Mouse (Mus musculus): ENCODE data around the gene 1110032A03Rik. TPM values are rescaled to one million over a fixed set of nuclear protein-coding genes. Genes with fewer than 3 reads are reported as not detected.

1110032A03Rik gene
- polyA plus RNA-seq, 1 experiment from 2014 or later = 35.6 TPM

DNA sequence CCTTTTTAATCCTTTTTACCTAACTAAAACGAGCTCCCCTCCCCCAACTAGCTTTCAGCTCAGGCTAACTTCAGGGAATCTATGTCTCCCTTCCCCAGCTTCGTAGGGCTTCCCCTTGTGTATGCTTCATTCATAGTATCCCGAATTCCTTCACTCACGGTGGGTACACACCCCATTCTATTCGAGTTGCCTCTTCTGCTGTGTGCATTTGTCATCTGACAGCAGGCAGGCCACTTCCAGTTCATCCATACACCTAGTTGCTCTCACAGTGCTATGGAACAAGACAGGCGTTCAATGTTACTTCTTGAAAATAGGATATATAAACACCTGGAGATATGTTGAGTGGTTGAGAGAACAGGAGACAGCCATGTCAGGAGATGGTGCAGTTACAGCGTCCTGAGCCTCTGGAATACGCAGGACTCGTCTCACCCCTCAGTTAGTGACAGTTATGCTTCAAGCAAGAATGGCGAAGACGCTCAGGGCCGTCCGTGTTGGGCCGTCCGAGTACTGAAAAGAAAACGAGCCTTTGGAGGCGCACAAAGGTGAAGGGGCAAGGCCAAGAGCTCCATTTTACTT lies 7.7 kb downstream of the 1110032A03Rik start:
- peak overlapping the region; percentile 56 for H3K9ac ChIP-seq (ENCODE audit: low read depth, low read length)
- H3K27me3 ChIP-seq (replicated peaks; ENCODE audit: control insufficient read depth, insufficient read depth, low read length) = no peaks in the 10 kb centered on the region
- peak overlapping the region; percentile 83 for H3K27ac ChIP-seq (ENCODE audit: low read depth, low read length)
- H3K4me2 ChIP-seq (replicated peaks; ENCODE audit: low read depth) = peak overlapping the region; percentile 73
- TF ChIP-seq CTCF (IDR thresholded peaks at IDR 0.05; ENCODE audit: low read depth) = no peak
- H3K4me3 ChIP-seq (ENCODE audit: low read depth, low read length) = peak overlapping the region; percentile 57
- no peak; the same call in 1 of the 2 replicates for ATAC-seq
- H3K36me3 ChIP-seq (ENCODE audit: control insufficient read depth, insufficient read depth) = peaks cover 14% of the 10 kb centered on the region; the same call in 1 of the 2 replicates
- H3K4me1 ChIP-seq (replicated peaks; ENCODE audit: control insufficient read depth, insufficient read depth, low read length) = no peaks in the 10 kb centered on the region
- 3% methylated on average over 17 of the region's 17 CpGs for WGBS
- no peaks in the 10 kb centered on the region for H3K9me3 ChIP-seq (ENCODE audit: control insufficient read depth)

DNA sequence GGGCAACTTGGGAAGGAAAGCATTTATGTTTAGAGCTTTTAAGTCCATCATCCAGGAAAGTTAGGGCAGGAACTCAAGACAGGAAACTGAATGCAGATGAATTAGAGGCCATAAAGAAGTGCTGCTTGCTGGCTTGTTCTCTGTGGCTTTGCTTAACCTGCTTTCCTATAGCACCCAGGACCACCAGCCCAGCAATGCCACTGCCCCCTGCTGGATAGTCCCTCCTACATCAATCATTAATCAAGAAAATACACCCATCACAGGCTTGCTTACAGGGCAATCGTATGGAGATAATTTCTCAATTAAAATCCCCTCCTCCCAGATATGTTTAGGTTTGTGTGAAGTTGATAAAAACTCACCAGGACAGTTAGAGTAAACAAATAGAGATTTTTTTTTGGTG lies 12.0 kb downstream of the 1110032A03Rik start:
- Histone ChIP-seq H3K27ac (ENCODE audit: low read depth, low read length) (no peak overlapping the region), H3K4me3 (ENCODE audit: low read depth, low read length) (no peak overlapping the region), H3K36me3 (ENCODE audit: control insufficient read depth, insufficient read depth) (peaks cover 10% of the 10 kb centered on the region; the same call in 1 of the 2 replicates), H3K9me3 (ENCODE audit: control insufficient read depth) (no peaks in the 10 kb centered on the region), H3K4me1 (replicated peaks; ENCODE audit: control insufficient read depth, insufficient read depth, low read length) (no peaks in the 10 kb centered on the region), H3K27me3 (replicated peaks; ENCODE audit: control insufficient read depth, insufficient read depth, low read length) (no peaks in the 10 kb centered on the region), H3K9ac (ENCODE audit: low read depth, low read length) (no peak overlapping the region), H3K4me2 (replicated peaks; ENCODE audit: low read depth) (no peak overlapping the region)
- peak; percentile 64 for TF ChIP-seq CTCF (IDR thresholded peaks at IDR 0.05; ENCODE audit: low read depth)
- WGBS = 50% methylated on average over 1 of the region's 1 CpGs
- no peak for ATAC-seq

DNA sequence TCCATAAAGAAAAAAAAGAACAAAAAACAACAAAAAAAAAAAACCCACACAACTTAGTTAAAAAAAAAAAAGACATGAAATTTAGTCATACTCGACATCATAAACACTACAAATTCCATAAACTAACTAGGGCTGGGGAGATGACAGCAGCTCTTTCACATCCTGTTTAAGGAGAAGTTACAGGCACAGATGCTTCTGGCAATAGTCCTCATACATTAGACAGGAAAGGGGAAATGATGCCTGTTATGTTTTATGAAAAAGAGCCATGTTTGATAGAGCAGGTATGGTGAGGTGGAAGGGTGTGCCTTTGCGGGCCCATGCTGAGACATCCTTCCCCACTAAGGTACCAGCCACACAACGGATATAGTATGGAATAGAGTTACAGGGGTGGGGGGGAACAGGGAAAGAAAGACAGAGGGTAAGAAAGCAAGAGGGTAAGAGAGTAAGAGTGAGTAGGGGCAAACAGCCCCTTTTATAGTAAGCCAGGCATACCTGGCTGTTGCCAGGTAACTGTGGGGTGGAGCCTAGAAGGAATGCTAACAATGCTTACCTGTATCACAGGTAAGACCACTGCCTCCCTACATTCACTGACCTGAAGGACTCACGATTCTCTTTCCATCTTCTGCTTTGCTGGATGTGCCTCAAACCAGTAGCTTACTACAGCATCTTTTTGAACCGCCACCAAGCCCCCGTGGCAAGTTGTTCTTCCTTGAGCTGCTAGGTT lies 13.6 kb downstream of the 1110032A03Rik start:
- no peak for TF ChIP-seq CTCF (IDR thresholded peaks at IDR 0.05; ENCODE audit: low read depth)
- Histone ChIP-seq H3K4me1 (replicated peaks; ENCODE audit: control insufficient read depth, insufficient read depth, low read length) (no peaks in the 10 kb centered on the region), H3K4me2 (replicated peaks; ENCODE audit: low read depth) (no peak overlapping the region), H3K27me3 (replicated peaks; ENCODE audit: control insufficient read depth, insufficient read depth, low read length) (no peaks in the 10 kb centered on the region), H3K9ac (ENCODE audit: low read depth, low read length) (no peak overlapping the region), H3K4me3 (ENCODE audit: low read depth, low read length) (no peak overlapping the region), H3K36me3 (ENCODE audit: control insufficient read depth, insufficient read depth) (peaks cover 10% of the 10 kb centered on the region; the same call in 1 of the 2 replicates), H3K9me3 (ENCODE audit: control insufficient read depth) (no peaks in the 10 kb centered on the region), H3K27ac (ENCODE audit: low read depth, low read length) (no peak overlapping the region)
- WGBS = 43% methylated on average over 6 of the region's 6 CpGs
- no peak for ATAC-seq

DNA sequence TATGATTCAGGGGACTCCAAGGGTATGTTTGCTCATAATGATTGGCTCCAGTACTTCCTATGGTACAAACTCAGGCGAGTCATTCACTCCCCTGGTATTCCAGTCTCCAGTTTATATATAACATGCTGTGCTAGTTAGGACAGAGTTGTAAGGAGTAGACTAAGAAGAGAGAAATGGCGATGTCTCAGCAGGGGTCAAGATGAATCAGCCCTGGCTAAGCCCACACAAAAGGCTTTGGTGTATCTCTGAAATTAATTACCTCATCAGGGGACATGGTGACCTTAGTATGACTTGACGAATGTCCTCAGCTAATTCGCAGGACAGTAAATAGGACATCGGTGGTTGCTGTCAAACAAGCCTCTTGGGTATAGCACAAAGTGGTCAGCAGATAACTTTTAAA lies 18.6 kb downstream of the 1110032A03Rik start:
- no peak for ATAC-seq
- TF ChIP-seq CTCF (IDR thresholded peaks at IDR 0.05; ENCODE audit: low read depth) = no peak
- no peaks in the 10 kb centered on the region for H3K36me3 ChIP-seq (ENCODE audit: control insufficient read depth, insufficient read depth)
- H3K4me3 ChIP-seq (ENCODE audit: low read depth, low read length) = no peak overlapping the region
- H3K4me2 ChIP-seq (replicated peaks; ENCODE audit: low read depth) = no peak overlapping the region
- no peaks in the 10 kb centered on the region for H3K27me3 ChIP-seq (replicated peaks; ENCODE audit: control insufficient read depth, insufficient read depth, low read length)
- H3K27ac ChIP-seq (ENCODE audit: low read depth, low read length) = no peak overlapping the region
- WGBS = 72% methylated on average over 5 of the region's 5 CpGs
- no peaks in the 10 kb centered on the region for H3K9me3 ChIP-seq (ENCODE audit: control insufficient read depth)
- H3K4me1 ChIP-seq (replicated peaks; ENCODE audit: control insufficient read depth, insufficient read depth, low read length) = 0 out of 2 replicates have a peak, but pooled peaks cover 3% of the 10 kb centered on the region
- no peak overlapping the region for H3K9ac ChIP-seq (ENCODE audit: low read depth, low read length)

DNA sequence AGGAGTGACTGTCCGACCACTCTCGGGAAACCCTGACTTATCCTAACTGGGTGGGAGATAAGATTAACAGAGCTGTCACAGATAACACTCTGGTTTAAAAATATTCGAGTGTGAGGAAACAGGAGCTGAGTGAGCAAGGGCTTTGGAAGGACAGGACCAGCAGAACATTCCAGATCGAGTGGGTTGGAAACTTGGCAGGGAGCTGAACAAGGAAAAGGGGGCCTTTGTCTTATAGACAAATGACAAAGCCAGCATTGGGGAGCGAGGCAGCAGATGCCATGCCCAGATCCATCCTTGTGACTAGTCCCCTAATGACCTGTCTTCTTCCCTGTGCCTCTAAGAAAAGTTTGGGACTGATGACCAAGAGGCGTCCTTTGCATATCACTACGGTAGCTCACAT lies 21.4 kb downstream of the 1110032A03Rik start:
- Histone ChIP-seq H3K4me1 (replicated peaks; ENCODE audit: control insufficient read depth, insufficient read depth, low read length) (0 out of 2 replicates have a peak, but pooled peaks cover 3% of the 10 kb centered on the region), H3K36me3 (ENCODE audit: control insufficient read depth, insufficient read depth) (no peaks in the 10 kb centered on the region), H3K4me2 (replicated peaks; ENCODE audit: low read depth) (peak overlapping the region; percentile 35), H3K27me3 (replicated peaks; ENCODE audit: control insufficient read depth, insufficient read depth, low read length) (no peaks in the 10 kb centered on the region), H3K9ac (ENCODE audit: low read depth, low read length) (no peak overlapping the region), H3K9me3 (ENCODE audit: control insufficient read depth) (no peaks in the 10 kb centered on the region), H3K27ac (ENCODE audit: low read depth, low read length) (no peak overlapping the region), H3K4me3 (ENCODE audit: low read depth, low read length) (peak overlapping the region; percentile 21)
- TF ChIP-seq CTCF (IDR thresholded peaks at IDR 0.05; ENCODE audit: low read depth) = no peak
- ATAC-seq = no peak
- 43% methylated on average over 7 of the region's 7 CpGs for WGBS

DNA sequence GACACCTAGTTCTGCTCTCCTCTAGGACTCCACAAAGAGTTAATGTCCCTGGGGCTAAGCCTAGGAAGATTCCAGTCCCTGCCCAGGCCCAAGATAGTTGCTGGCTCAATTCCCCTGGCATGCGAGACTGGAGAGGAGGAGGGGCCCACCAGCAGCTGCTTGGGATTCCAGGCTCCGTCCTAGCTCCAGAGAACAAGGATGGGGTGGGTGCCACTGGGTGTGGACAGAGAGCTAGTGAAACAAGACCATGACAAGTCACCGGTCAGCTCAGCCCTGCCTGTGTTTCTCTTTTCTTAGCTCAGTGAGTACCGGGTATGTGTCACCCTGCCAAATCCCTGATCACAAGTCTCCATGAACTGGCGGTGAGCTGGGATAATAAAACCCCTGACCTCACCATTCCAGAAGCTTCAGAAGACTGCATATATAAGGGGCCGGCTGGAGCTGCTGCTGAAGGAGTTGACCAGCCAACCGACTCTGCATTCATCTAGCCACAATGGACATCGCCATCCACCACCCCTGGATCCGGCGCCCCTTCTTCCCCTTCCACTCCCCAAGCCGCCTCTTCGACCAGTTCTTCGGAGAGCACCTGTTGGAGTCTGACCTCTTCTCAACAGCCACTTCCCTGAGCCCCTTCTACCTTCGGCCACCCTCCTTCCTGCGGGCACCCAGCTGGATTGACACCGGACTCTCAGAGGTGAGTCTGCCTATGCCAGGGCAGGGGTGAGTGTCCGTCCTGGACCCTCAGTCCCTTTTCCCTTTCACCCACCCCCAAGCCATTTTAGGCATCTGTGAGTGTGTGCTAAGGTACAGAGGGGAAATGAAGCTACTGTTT lies 22.3 kb downstream of the 1110032A03Rik start:
- Histone ChIP-seq H3K4me3 (ENCODE audit: low read depth, low read length) (peak overlapping the region; percentile 21), H3K27ac (ENCODE audit: low read depth, low read length) (peak overlapping the region; percentile 57; the same call in 1 of the 2 replicates), H3K9ac (ENCODE audit: low read depth, low read length) (no peak overlapping the region), H3K4me1 (replicated peaks; ENCODE audit: control insufficient read depth, insufficient read depth, low read length) (0 out of 2 replicates have a peak, but pooled peaks cover 3% of the 10 kb centered on the region), H3K36me3 (ENCODE audit: control insufficient read depth, insufficient read depth) (no peaks in the 10 kb centered on the region), H3K27me3 (replicated peaks; ENCODE audit: control insufficient read depth, insufficient read depth, low read length) (no peaks in the 10 kb centered on the region), H3K9me3 (ENCODE audit: control insufficient read depth) (no peaks in the 10 kb centered on the region), H3K4me2 (replicated peaks; ENCODE audit: low read depth) (peak overlapping the region; percentile 35)
- ATAC-seq = no peak; the same call in 1 of the 2 replicates
- WGBS = 58% methylated on average over 17 of the region's 17 CpGs
- no peak for TF ChIP-seq CTCF (IDR thresholded peaks at IDR 0.05; ENCODE audit: low read depth)

Data from intestine, postnatal 0 days (tissue).